Mouse (Mus musculus): ENCODE results near the gene Arhgap10. TPM values are rescaled to one million over a fixed set of nuclear protein-coding genes. Genes with fewer than 3 reads are reported as not detected.

The Arhgap10 gene
- total and polyA plus RNA-seq, 2 experiments from 2014 or later, result 4.2 to 5.2 TPM

GRCm38 (mm10) chr8:77437807-77438493, 79.8 kb downstream of the Arhgap10 start:
- Histone ChIP-seq H3K36me3 (ENCODE audit: insufficient read depth, low read length) (no peaks in the 10 kb centered on the region), H3K9ac (replicated peaks; ENCODE audit: low read length) (no peak overlapping the region), H3K9me3 (ENCODE audit: low read length) (no peaks in the 10 kb centered on the region), H3K4me3 (ENCODE audit: low read length) (no peak overlapping the region), H3K27ac (no peak overlapping the region), H3K4me2 (ENCODE audit: low read depth, low read length) (no peak overlapping the region), H3K27me3 (ENCODE audit: insufficient read depth, low read length) (no peaks in the 10 kb centered on the region), H3K4me1 (ENCODE audit: insufficient read depth, low read length) (0 out of 2 replicates have a peak, but pooled peaks cover 4% of the 10 kb centered on the region)
- TF ChIP-seq CTCF (IDR thresholded peaks at IDR 0.05; ENCODE audit: low read depth), result no peak
- ATAC-seq, result 0 out of 2 replicates have a peak, but pooled peaks have one; percentile 19
- no peak for DNase-seq (ENCODE audit: low spot score)
- 54% methylated on average over 9 of the region's 9 CpGs for WGBS

- DNase-seq (ENCODE audit: low spot score), result no peak
- Histone ChIP-seq H3K36me3 (ENCODE audit: insufficient read depth, low read length) (no peaks in the 10 kb centered on the region), H3K4me3 (ENCODE audit: low read length) (no peak overlapping the region), H3K9ac (replicated peaks; ENCODE audit: low read length) (no peak overlapping the region), H3K4me2 (ENCODE audit: low read depth, low read length) (no peak overlapping the region), H3K4me1 (ENCODE audit: insufficient read depth, low read length) (0 out of 2 replicates have a peak, but pooled peaks cover 4% of the 10 kb centered on the region), H3K9me3 (ENCODE audit: low read length) (no peaks in the 10 kb centered on the region), H3K27me3 (ENCODE audit: insufficient read depth, low read length) (no peaks in the 10 kb centered on the region), H3K27ac (no peak overlapping the region)
- WGBS, result 44% methylated on average over 15 of the region's 15 CpGs
- no peak for ATAC-seq
- TF ChIP-seq CTCF (IDR thresholded peaks at IDR 0.05; ENCODE audit: low read depth), result no peak
Measured at GRCm38 (mm10) chr8:77436013-77436990, 81.5 kb downstream of the Arhgap10 start.

- Histone ChIP-seq H3K4me3 (ENCODE audit: low read length) (no peak overlapping the region), H3K9me3 (ENCODE audit: low read length) (no peaks in the 10 kb centered on the region), H3K4me2 (ENCODE audit: low read depth, low read length) (no peak overlapping the region; the same call in 1 of the 2 replicates), H3K4me1 (ENCODE audit: insufficient read depth, low read length) (0 out of 2 replicates have a peak, but pooled peaks cover 4% of the 10 kb centered on the region), H3K27ac (no peak overlapping the region), H3K9ac (replicated peaks; ENCODE audit: low read length) (no peak overlapping the region), H3K27me3 (ENCODE audit: insufficient read depth, low read length) (no peaks in the 10 kb centered on the region), H3K36me3 (ENCODE audit: insufficient read depth, low read length) (no peaks in the 10 kb centered on the region)
- TF ChIP-seq CTCF (IDR thresholded peaks at IDR 0.05; ENCODE audit: low read depth), result no peak
- 25% methylated on average over 4 of the region's 4 CpGs for WGBS
- ATAC-seq, result peak; percentile 54; the same call in 1 of the 2 replicates
- DNase-seq (ENCODE audit: low spot score), result no peak
Measured at GRCm38 (mm10) chr8:77433221-77433620, 84.5 kb downstream of the Arhgap10 start.

- no peak for TF ChIP-seq CTCF (IDR thresholded peaks at IDR 0.05; ENCODE audit: low read depth)
- Histone ChIP-seq H3K4me1 (ENCODE audit: insufficient read depth, low read length) (no peaks in the 10 kb centered on the region), H3K27ac (no peak overlapping the region), H3K4me2 (ENCODE audit: low read depth, low read length) (peak overlapping the region; percentile 34; the same call in 1 of the 2 replicates), H3K4me3 (ENCODE audit: low read length) (no peak overlapping the region), H3K27me3 (ENCODE audit: insufficient read depth, low read length) (no peaks in the 10 kb centered on the region), H3K36me3 (ENCODE audit: insufficient read depth, low read length) (no peaks in the 10 kb centered on the region), H3K9me3 (ENCODE audit: low read length) (no peaks in the 10 kb centered on the region), H3K9ac (replicated peaks; ENCODE audit: low read length) (no peak overlapping the region)
- ATAC-seq, result 0 out of 2 replicates have a peak, but pooled peaks have one; percentile 28
- peak; percentile 12 for DNase-seq (ENCODE audit: low spot score)
- WGBS, result 41% methylated on average over 10 of the region's 10 CpGs
Measured at GRCm38 (mm10) chr8:77432726-77433125, 85.0 kb downstream of the Arhgap10 start.

- no peak for DNase-seq (ENCODE audit: low spot score)
- ATAC-seq, result no peak
- H3K9me3 ChIP-seq (ENCODE audit: low read length), result no peaks in the 10 kb centered on the region
- no peak overlapping the region for H3K4me2 ChIP-seq (ENCODE audit: low read depth, low read length)
- H3K9ac ChIP-seq (replicated peaks; ENCODE audit: low read length), result no peak overlapping the region
- TF ChIP-seq CTCF (IDR thresholded peaks at IDR 0.05; ENCODE audit: low read depth), result no peak
- no peak overlapping the region for H3K4me3 ChIP-seq (ENCODE audit: low read length)
- no peak overlapping the region for H3K27ac ChIP-seq
- 86% methylated on average over 4 of the region's 4 CpGs for WGBS
- no peaks in the 10 kb centered on the region for H3K36me3 ChIP-seq (ENCODE audit: insufficient read depth, low read length)
- H3K4me1 ChIP-seq (ENCODE audit: insufficient read depth, low read length), result no peaks in the 10 kb centered on the region
- H3K27me3 ChIP-seq (ENCODE audit: insufficient read depth, low read length), result no peaks in the 10 kb centered on the region
Measured at GRCm38 (mm10) chr8:77428420-77428819, 89.3 kb downstream of the Arhgap10 start.

GRCm38 (mm10) chr8:77428015-77428414, 89.7 kb downstream of the Arhgap10 start:
- no peaks in the 10 kb centered on the region for H3K36me3 ChIP-seq (ENCODE audit: insufficient read depth, low read length)
- 71% methylated on average over 6 of the region's 6 CpGs for whole genome bisulfite sequencing
- H3K4me1 ChIP-seq (ENCODE audit: insufficient read depth, low read length), result no peaks in the 10 kb centered on the region
- no peak overlapping the region for H3K4me3 ChIP-seq (ENCODE audit: low read length)
- no peak overlapping the region for H3K9ac ChIP-seq (replicated peaks; ENCODE audit: low read length)
- no peaks in the 10 kb centered on the region for H3K27me3 ChIP-seq (ENCODE audit: insufficient read depth, low read length)
- no peak for TF ChIP-seq CTCF (IDR thresholded peaks at IDR 0.05; ENCODE audit: low read depth)
- DNase-seq (ENCODE audit: low spot score), result no peak
- ATAC-seq, result no peak
- no peak overlapping the region for H3K4me2 ChIP-seq (ENCODE audit: low read depth, low read length)
- no peaks in the 10 kb centered on the region for H3K9me3 ChIP-seq (ENCODE audit: low read length)
- no peak overlapping the region for H3K27ac ChIP-seq
